ENCODE assay signal across 9 mouse cellular contexts in the genomic region with DNA sequence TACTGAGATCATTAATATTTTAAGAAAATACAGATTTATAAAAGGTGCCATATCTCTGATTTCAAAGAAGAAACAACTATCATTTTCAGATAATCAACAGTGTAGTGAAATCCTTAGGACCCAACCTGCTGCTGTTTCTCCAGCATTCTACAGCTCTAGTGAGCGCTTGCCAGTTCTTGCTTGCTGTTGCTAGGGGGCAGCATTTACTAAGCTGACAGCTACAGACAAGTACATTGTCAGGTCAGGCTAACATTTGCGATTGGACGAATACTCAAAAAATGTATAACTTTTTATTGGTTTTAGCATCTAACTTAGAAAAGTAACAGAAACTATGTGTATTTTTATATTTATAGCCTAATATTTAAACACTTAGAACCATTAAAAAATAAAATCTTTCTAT.
A peak's percentile ranks its signal among the peaks of the same experiment; 100 is the strongest.
DNase-seq lines count a peak whose midpoint lies in the region; ATAC-seq and TF ChIP-seq lines count a peak whose summit lies in the region.
"Had no signal": no experiment of that assay in that cellular context is flagged by ENCODE, and none has a peak within 500 bp of the region (broad histone marks: within the 10 kb centered on the region; RNA-seq: fewer than 3 reads in every experiment).

No protein-coding gene starts in this region.

- H3K27me3 ChIP-seq in testis, adult 2 months (ENCODE audit: control insufficient read depth, insufficient read depth, low read length): no peaks in the 10 kb centered on the region
- H3K27me3 ChIP-seq in intestine, embryonic 16.5 days (replicated peaks; ENCODE audit: control insufficient read depth, insufficient read depth, low read length): no peaks in the 10 kb centered on the region
- no peaks in the 10 kb centered on the region for H3K27me3 ChIP-seq in midbrain, embryonic 10.5 days (ENCODE audit: low read depth, poor library complexity, severe bottlenecking)
- no peaks in the 10 kb centered on the region for H3K27me3 ChIP-seq in stomach, postnatal 0 days (ENCODE audit: control insufficient read depth, insufficient read depth, low read length)
- H3K27me3 ChIP-seq: embryonic facial prominence, embryonic 15.5 days had no signal

- DNase-seq in testis, postnatal 10 days (ENCODE audit: low spot score): no peak
- peak; percentile 6 for DNase-seq in cerebellum, adult 8-10 months
- DNase-seq in frontal cortex, postnatal 10 days (ENCODE audit: low spot score in 2 of 2): peak; percentile 29 to 50
- DNase-seq in left cerebral cortex, postnatal 25 days (ENCODE audit: low spot score in 2 of 2): peak; percentile 59 to 81
- DNase-seq in midbrain, embryonic 10.5 days (ENCODE audit: low spot score): peak; percentile 53
- DNase-seq in stomach, postnatal 0 days (ENCODE audit: low spot score): peak; percentile 46

- TF ChIP-seq POLR2A in testis, adult 2 months (IDR thresholded peaks at IDR 0.05; ENCODE audit: control insufficient read depth, low read depth, low read length): no peak

- TF ChIP-seq CTCF in testis, adult 2 months (IDR thresholded peaks at IDR 0.05; ENCODE audit: control insufficient read depth, insufficient read depth, insufficient replicate concordance, low read depth, low read length): peak; percentile 18; the same call in 1 of the 2 replicates
- peak; percentile 89 for TF ChIP-seq CTCF in stomach, postnatal 0 days (IDR thresholded peaks at IDR 0.05; ENCODE audit: low read depth)

- H3K4me1 ChIP-seq in testis, adult 2 months (ENCODE audit: control insufficient read depth, insufficient read depth, low read length): no peaks in the 10 kb centered on the region
- H3K4me1 ChIP-seq in intestine, embryonic 16.5 days (ENCODE audit: control insufficient read depth, insufficient read depth, low read length): no peaks in the 10 kb centered on the region
- H3K4me1 ChIP-seq in midbrain, embryonic 10.5 days: peaks cover 40% of the 10 kb centered on the region
- H3K4me1 ChIP-seq in stomach, postnatal 0 days (replicated peaks; ENCODE audit: control insufficient read depth, insufficient read depth): no peaks in the 10 kb centered on the region
- H3K4me1 ChIP-seq: embryonic facial prominence, embryonic 15.5 days had no signal

- WGBS in intestine, embryonic 16.5 days: 22% methylated on average over 3 of the region's 3 CpGs
- WGBS in midbrain, embryonic 10.5 days: 47% methylated on average over 3 of the region's 3 CpGs
- WGBS in stomach, postnatal 0 days: 17% methylated on average over 3 of the region's 3 CpGs

- no peak for TF ChIP-seq EP300 in stomach, postnatal 0 days (optimal IDR thresholded peaks at IDR 0.05)

- no peak overlapping the region for H3K4me3 ChIP-seq in testis, adult 2 months (ENCODE audit: control insufficient read depth, low read depth, low read length)
- no peak overlapping the region for H3K4me3 ChIP-seq in intestine, embryonic 16.5 days (ENCODE audit: low read length)
- H3K4me3 ChIP-seq in midbrain, embryonic 10.5 days: no peak overlapping the region
- H3K4me3 ChIP-seq in stomach, postnatal 0 days (ENCODE audit: low read depth, low read length): no peak overlapping the region
- H3K4me3 ChIP-seq: embryonic facial prominence, embryonic 15.5 days had no signal

- no peak overlapping the region for H3K4me2 ChIP-seq in intestine, embryonic 16.5 days (ENCODE audit: low read depth, low read length)
- H3K4me2 ChIP-seq in stomach, postnatal 0 days (replicated peaks; ENCODE audit: low read depth): no peak overlapping the region
- H3K4me2 ChIP-seq: embryonic facial prominence, embryonic 15.5 days had no signal

- H3K9ac ChIP-seq in intestine, embryonic 16.5 days (ENCODE audit: low read depth, low read length): no peak overlapping the region
- H3K9ac ChIP-seq in stomach, postnatal 0 days (ENCODE audit: low read length): no peak overlapping the region
- H3K9ac ChIP-seq: embryonic facial prominence, embryonic 15.5 days had no signal

- no peaks in the 10 kb centered on the region for H3K36me3 ChIP-seq in testis, adult 2 months (ENCODE audit: control insufficient read depth, insufficient read depth, low read length)
- H3K36me3 ChIP-seq in intestine, embryonic 16.5 days (ENCODE audit: control insufficient read depth, insufficient read depth, low read length): no peaks in the 10 kb centered on the region
- H3K36me3 ChIP-seq in midbrain, embryonic 10.5 days: no peaks in the 10 kb centered on the region
- peaks cover 4% of the 10 kb centered on the region; the same call in 1 of the 2 replicates for H3K36me3 ChIP-seq in stomach, postnatal 0 days (ENCODE audit: control insufficient read depth, insufficient read depth, low read length)

- peak; percentile 82 for ATAC-seq in intestine, embryonic 16.5 days
- ATAC-seq in stomach, postnatal 0 days (ENCODE audit: low FRiP score, low TSS enrichment): peak; percentile 74; the same call in 1 of the 2 replicates

- intact Hi-C loops in left cerebral cortex, postnatal 25 days (cut with DNase I): loop anchor here (5.0 kb wide), 2 partner anchors 345 to 525 kb away; a partner anchor contains a TSS

- H3K9me3 ChIP-seq in intestine, embryonic 16.5 days (ENCODE audit: control insufficient read depth, low read length): no peaks in the 10 kb centered on the region
- no peaks in the 10 kb centered on the region for H3K9me3 ChIP-seq in midbrain, embryonic 10.5 days (replicated peaks)
- H3K9me3 ChIP-seq in stomach, postnatal 0 days (ENCODE audit: control insufficient read depth, low read length): no peaks in the 10 kb centered on the region
- H3K9me3 ChIP-seq: embryonic facial prominence, embryonic 15.5 days had no signal

- H3K27ac ChIP-seq in testis, adult 2 months (ENCODE audit: control insufficient read depth, insufficient read depth, low read depth, low read length): no peak overlapping the region
- H3K27ac ChIP-seq in intestine, embryonic 16.5 days (ENCODE audit: low read length): no peak overlapping the region
- H3K27ac ChIP-seq in midbrain, embryonic 10.5 days (replicated peaks): no peak overlapping the region
- H3K27ac ChIP-seq in stomach, postnatal 0 days (replicated peaks): no peak overlapping the region
- H3K27ac ChIP-seq: embryonic facial prominence, embryonic 15.5 days had no signal
